Mouse (Mus musculus) neutrophil, adult 65 days (primary cell): ENCODE data around the gene Mrpl32. TPM values are rescaled to one million over a fixed set of nuclear protein-coding genes. Genes with fewer than 3 reads are reported as not detected.

Experiments used
- total RNA-seq: library from RNA; stranded (reverse); gene quantifications from 2 replicates; pipeline ENCODE4 v1.2.4, GENCODE M21; 2023

Mrpl32 gene
- 19.1 and 26.4 TPM in 2 replicates for total RNA-seq

GRCm38 (mm10) chr13:14612926-14613529, at the start of gene Mrpl32, which contains the start of gene Psma2:
Gene Mrpl32, minus strand, starts transcription at chr13:14613165.
Gene Psma2, plus strand, starts transcription at chr13:14613240.

GRCm38 (mm10) chr13:14629726-14630641, 17.0 kb upstream of the Mrpl32 start, which contains the start of gene AW209491:
Gene AW209491, plus strand, starts transcription at chr13:14630154.

Other genes with a start within 250 kb of the Mrpl32 start
- not detected in 2 replicates for gene Hecw1, start 89.9 kb downstream of the Mrpl32 start, total RNA-seq
- gene Psma2, start 75 bp upstream of the Mrpl32 start, total RNA-seq: 50.6 and 51.2 TPM in 2 replicates
- 2.9 and 4.0 TPM in 2 replicates for gene AW209491, start 17.0 kb upstream of the Mrpl32 start, total RNA-seq